Mouse (Mus musculus) embryonic facial prominence, embryonic 13.5 days (tissue): Measurements from ENCODE around the gene Fbxo9. TPM values are rescaled to one million over a fixed set of nuclear protein-coding genes. Genes with fewer than 3 reads are reported as not detected.

Source experiments
- ATAC-seq: fragments of 200-750 bp; cut with Nextera tagmentation; 2 replicates; pipeline ENCODE4 v1.8.0; 2017; ENCODE audit warnings: low read depth; ENCODE audit not compliant: insufficient number of reproducible peaks, insufficient read depth, low FRiP score, low TSS enrichment
- H3K27ac ChIP-seq: fragments of 300-500 bp; sonication (generic); 2 replicates; pipeline ENCODE4 v1.5.1; 2015; ENCODE audit warnings: moderate library complexity, mild to moderate bottlenecking, inconsistent platforms
- H3K27me3 ChIP-seq: fragments of 300-500 bp; sonication (generic); 2 replicates; pipeline ENCODE4 v1.6.1; 2015; ENCODE audit warnings: mild to moderate bottlenecking, inconsistent platforms
- H3K36me3 ChIP-seq: fragments of 300-500 bp; sonication (generic); 2 replicates; pipeline ENCODE4 v1.6.1; 2015; ENCODE audit warnings: mild to moderate bottlenecking, inconsistent platforms
- H3K4me1 ChIP-seq: fragments of 300-500 bp; sonication (generic); 2 replicates; pipeline ENCODE4 v1.6.1; 2015; ENCODE audit warnings: inconsistent platforms
- H3K4me2 ChIP-seq: fragments of 300-500 bp; sonication (generic); 2 replicates; pipeline ENCODE4 v1.6.1; 2015; ENCODE audit warnings: moderate library complexity, mild to moderate bottlenecking, inconsistent platforms
- H3K4me3 ChIP-seq: fragments of 300-500 bp; sonication (generic); 2 replicates; pipeline ENCODE4 v1.5.1; 2015; ENCODE audit warnings: mild to moderate bottlenecking, inconsistent platforms
- H3K9ac ChIP-seq: fragments of 300-500 bp; sonication (generic); 2 replicates; pipeline ENCODE4 v1.6.1; 2015; ENCODE audit warnings: mild to moderate bottlenecking, inconsistent platforms
- H3K9me3 ChIP-seq: fragments of 300-500 bp; sonication (generic); 2 replicates; pipeline ENCODE4 v1.6.1; 2016; ENCODE audit warnings: inconsistent platforms
- WGBS: fragments of 180-500 bp; shearing (Covaris S2); methylation state at CpG from one replicate; pipeline ENCODE4 v1.1.7; 2015; ENCODE audit warnings: mixed read lengths; 5-methylcytosine and 5-hydroxymethylcytosine counted together
- polyA plus RNA-seq: library from polyadenylated mRNA; unstranded; fragments of >200 nt; fragmentation: Nextera tagmentation; extraction: Ambion mirVana; gene quantifications from 2 replicates; pipeline ENCODE4 v1.2.1, GENCODE M21; 2015

Gene Fbxo9
- polyA plus RNA-seq, 1 experiment from 2014 or later, result 36.0 TPM

GRCm38 (mm10) chr9:78124297-78124696, 15.4 kb upstream of the Fbxo9 start:
- 84% methylated on average over 6 of the region's 6 CpGs for WGBS

DNA sequence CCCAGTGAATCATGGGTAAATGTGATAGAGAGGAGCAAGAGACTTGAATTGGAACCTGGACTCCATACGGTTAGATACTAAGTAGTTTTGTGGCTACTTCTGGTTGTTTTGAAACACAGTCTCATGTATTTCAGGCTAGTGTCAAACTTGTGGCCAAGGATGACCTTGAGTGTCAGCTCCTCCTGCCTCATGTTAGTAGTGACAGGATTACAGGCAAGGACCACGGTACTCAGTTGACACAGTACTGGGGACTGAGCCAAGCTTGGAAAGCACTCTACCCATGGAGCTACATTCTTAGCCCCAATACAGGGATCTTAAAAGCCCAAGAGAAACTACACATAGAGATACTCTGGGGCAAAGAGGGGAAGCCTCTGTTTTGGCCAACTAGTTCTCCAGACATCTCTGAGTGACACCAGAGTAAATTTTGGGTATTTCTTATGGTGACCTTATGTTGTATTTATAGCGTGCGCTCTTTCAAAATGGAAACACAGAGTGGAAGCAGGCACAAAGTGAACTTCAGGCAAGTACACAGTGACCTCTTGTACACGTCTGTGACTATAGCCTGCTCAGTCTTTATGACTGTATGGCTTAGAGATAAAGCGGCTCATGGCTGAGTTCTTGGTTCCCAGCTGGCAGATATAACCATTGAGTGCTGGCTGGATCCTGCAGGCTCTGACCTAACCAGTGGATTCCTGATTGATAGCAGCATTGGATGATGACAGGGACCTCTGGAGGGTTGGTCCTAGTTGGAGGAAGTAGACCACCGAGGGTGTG, 14.3 kb upstream of the Fbxo9 start:
- Histone ChIP-seq H3K4me3 (no peak overlapping the region), H3K27ac (no peak overlapping the region), H3K9ac (no peak overlapping the region), H3K4me2 (no peak overlapping the region), H3K27me3 (no peaks in the 10 kb centered on the region), H3K36me3 (peaks cover 23% of the 10 kb centered on the region), H3K4me1 (0 out of 2 replicates have a peak, but pooled peaks cover 5% of the 10 kb centered on the region), H3K9me3 (no peaks in the 10 kb centered on the region)
- ATAC-seq, result no peak
- WGBS, result 91% methylated on average over 7 of the region's 7 CpGs

More at GRCm38 (mm10) chr9:78124297-78124696, 15.4 kb upstream of the Fbxo9 start:
- Histone ChIP-seq H3K9me3 (no peaks in the 10 kb centered on the region), H3K4me2 (no peak overlapping the region), H3K36me3 (peaks cover 15% of the 10 kb centered on the region), H3K4me3 (no peak overlapping the region), H3K9ac (no peak overlapping the region), H3K4me1 (0 out of 2 replicates have a peak, but pooled peaks cover 5% of the 10 kb centered on the region), H3K27ac (no peak overlapping the region), H3K27me3 (no peaks in the 10 kb centered on the region)
- no peak for ATAC-seq

- no peak overlapping the region for H3K27ac ChIP-seq
- no peak overlapping the region for H3K4me2 ChIP-seq
- no peak overlapping the region for H3K9ac ChIP-seq
- no peaks in the 10 kb centered on the region for H3K9me3 ChIP-seq
- ATAC-seq, result no peak
- no peaks in the 10 kb centered on the region for H3K27me3 ChIP-seq
- 89% methylated on average over 6 of the region's 6 CpGs for WGBS
- H3K4me1 ChIP-seq, result 0 out of 2 replicates have a peak, but pooled peaks cover 5% of the 10 kb centered on the region
- H3K4me3 ChIP-seq, result no peak overlapping the region
- H3K36me3 ChIP-seq, result peaks cover 29% of the 10 kb centered on the region
Measured at GRCm38 (mm10) chr9:78121985-78122384, 13.1 kb upstream of the Fbxo9 start.

DNA sequence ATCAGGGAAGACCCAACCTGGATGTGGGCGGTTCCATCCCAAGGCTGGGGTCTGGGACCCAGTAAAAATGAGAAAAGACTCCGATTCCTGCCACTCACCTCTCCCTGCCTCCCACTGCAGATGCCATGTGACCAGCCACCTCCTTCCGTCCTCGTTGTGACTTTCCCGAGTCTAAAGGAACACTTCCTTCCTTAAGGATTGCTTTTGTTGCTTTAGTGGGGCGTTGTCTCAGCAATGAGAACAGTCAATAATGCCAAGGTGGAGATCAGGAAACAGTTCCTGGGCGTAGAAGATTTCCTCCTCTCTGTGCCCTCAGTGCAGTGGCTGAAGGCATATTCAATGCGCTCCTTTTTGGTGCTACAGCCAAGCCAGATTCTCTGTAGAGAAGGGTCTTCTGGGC, 12.5 kb upstream of the Fbxo9 start:
- 84% methylated on average over 8 of the region's 8 CpGs for WGBS
- no peak for ATAC-seq
- 0 out of 2 replicates have a peak, but pooled peaks cover 5% of the 10 kb centered on the region for H3K4me1 ChIP-seq
- peaks cover 34% of the 10 kb centered on the region for H3K36me3 ChIP-seq
- no peak overlapping the region for H3K27ac ChIP-seq
- H3K9ac ChIP-seq, result no peak overlapping the region
- H3K4me2 ChIP-seq, result no peak overlapping the region
- H3K27me3 ChIP-seq, result no peaks in the 10 kb centered on the region
- no peak overlapping the region for H3K4me3 ChIP-seq
- no peaks in the 10 kb centered on the region for H3K9me3 ChIP-seq

GRCm38 (mm10) chr9:78117690-78118089, 8.8 kb upstream of the Fbxo9 start:
- H3K4me2 ChIP-seq, result no peak overlapping the region
- WGBS, result 94% methylated on average over 2 of the region's 2 CpGs
- H3K36me3 ChIP-seq, result peaks cover 24% of the 10 kb centered on the region
- no peaks in the 10 kb centered on the region for H3K9me3 ChIP-seq
- no peak overlapping the region for H3K27ac ChIP-seq
- H3K9ac ChIP-seq, result no peak overlapping the region
- peaks cover 23% of the 10 kb centered on the region for H3K4me1 ChIP-seq
- no peak for ATAC-seq
- H3K4me3 ChIP-seq, result no peak overlapping the region
- no peaks in the 10 kb centered on the region for H3K27me3 ChIP-seq

- no peak for ATAC-seq
- H3K4me2 ChIP-seq, result no peak overlapping the region
- H3K36me3 ChIP-seq, result peaks cover 20% of the 10 kb centered on the region
- no peaks in the 10 kb centered on the region for H3K27me3 ChIP-seq
- no peak overlapping the region for H3K27ac ChIP-seq
- no peaks in the 10 kb centered on the region for H3K9me3 ChIP-seq
- H3K4me3 ChIP-seq, result no peak overlapping the region
- WGBS, result 91% methylated on average over 9 of the region's 9 CpGs
- H3K9ac ChIP-seq, result no peak overlapping the region
- H3K4me1 ChIP-seq, result peaks cover 24% of the 10 kb centered on the region
Measured at GRCm38 (mm10) chr9:78115746-78116145, 6.9 kb upstream of the Fbxo9 start.

- Histone ChIP-seq H3K4me2 (peak overlapping the region; percentile 71), H3K4me1 (peaks cover 31% of the 10 kb centered on the region), H3K36me3 (peaks cover 14% of the 10 kb centered on the region), H3K4me3 (peak overlapping the region; percentile 88), H3K27me3 (no peaks in the 10 kb centered on the region), H3K27ac (peak overlapping the region; percentile 97), H3K9me3 (no peaks in the 10 kb centered on the region), H3K9ac (peak overlapping the region; percentile 98)
- 0 out of 2 replicates have a peak, but pooled peaks have one; percentile 4 for ATAC-seq
- WGBS, result under 1% methylated on average over 14 of the region's 14 CpGs
Measured at GRCm38 (mm10) chr9:78113538-78113885, 4.6 kb upstream of the Fbxo9 start.

DNA sequence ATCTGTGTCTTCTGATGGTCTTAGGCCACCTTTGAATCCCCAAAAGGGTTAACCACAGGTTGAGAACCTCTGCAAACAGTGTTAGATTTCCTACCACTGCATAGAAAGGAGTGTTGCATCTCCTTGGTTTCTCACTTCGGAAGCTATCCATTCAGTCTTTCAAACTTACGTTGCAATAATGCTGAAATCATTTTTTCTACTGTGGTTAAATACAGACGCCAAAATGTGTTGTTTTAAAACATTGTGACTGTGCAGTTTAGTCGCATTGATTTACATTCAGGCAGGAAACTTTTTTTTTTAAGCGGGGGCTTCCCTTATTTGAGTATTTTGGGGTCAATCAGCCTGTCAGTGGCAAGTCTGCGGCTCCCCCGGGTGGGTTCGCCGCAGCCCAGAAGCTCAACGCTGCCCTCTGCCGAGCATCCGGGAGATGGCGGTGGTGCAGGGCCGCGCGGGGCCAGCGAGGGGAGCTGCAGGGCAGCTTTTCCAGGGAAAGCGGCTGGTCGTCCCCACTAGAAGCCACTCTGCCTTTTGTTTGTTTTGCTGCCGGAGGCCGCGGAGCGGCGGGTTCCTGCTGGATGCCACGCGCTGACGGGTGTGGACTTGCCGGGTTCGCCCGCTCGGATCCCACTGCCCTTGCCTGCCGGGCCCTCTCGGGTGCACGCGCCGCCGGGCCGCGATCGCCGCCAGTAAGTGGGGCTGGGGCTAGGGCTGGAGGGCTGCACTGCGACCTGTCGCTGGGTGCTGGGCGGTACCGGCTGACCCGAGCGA, 4.1 kb upstream of the Fbxo9 start:
- peak; percentile 80 for ATAC-seq
- H3K27ac ChIP-seq, result peak overlapping the region; percentile 97
- WGBS, result 2% methylated on average over 47 of the region's 47 CpGs

GRCm38 (mm10) chr9:78111456-78111855, 2.6 kb upstream of the Fbxo9 start:
- Histone ChIP-seq H3K4me1 (peaks cover 40% of the 10 kb centered on the region), H3K27ac (no peak overlapping the region), H3K36me3 (peaks cover 3% of the 10 kb centered on the region), H3K27me3 (no peaks in the 10 kb centered on the region), H3K4me2 (no peak overlapping the region), H3K9ac (no peak overlapping the region), H3K4me3 (no peak overlapping the region), H3K9me3 (no peaks in the 10 kb centered on the region)
- WGBS, result 85% methylated on average over 2 of the region's 2 CpGs
- ATAC-seq, result no peak

More for the DNA sequence above, 4.1 kb upstream of the Fbxo9 start:
- peak overlapping the region; percentile 88 for H3K4me3 ChIP-seq
- H3K4me2 ChIP-seq, result peak overlapping the region; percentile 71
- no peaks in the 10 kb centered on the region for H3K27me3 ChIP-seq
- peaks cover 10% of the 10 kb centered on the region for H3K36me3 ChIP-seq
- H3K4me1 ChIP-seq, result peaks cover 31% of the 10 kb centered on the region
- H3K9ac ChIP-seq, result peak overlapping the region; percentile 98
- H3K9me3 ChIP-seq, result no peaks in the 10 kb centered on the region

DNA sequence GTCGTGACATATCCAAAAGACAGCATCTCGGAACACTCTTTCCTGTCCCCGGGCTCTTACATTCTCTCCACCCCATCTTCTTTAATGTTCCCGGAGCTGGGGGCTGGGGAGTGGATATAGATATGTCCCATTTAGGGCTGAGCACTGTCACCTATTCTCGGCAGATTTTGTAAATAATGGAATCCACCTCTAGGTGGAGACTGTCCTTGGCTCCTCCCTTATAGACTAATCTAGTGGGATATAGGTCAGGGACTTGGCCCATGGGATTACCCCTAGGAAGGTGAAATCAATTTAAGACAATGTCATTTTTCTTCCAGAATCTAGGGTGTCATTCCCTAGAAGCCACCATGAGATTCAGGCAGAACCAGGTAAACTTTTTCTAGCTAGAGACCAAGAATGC, 791 bp upstream of the Fbxo9 start:
- Histone ChIP-seq H3K4me2 (peak overlapping the region; percentile 89), H3K27ac (no peak overlapping the region), H3K9me3 (no peaks in the 10 kb centered on the region), H3K27me3 (no peaks in the 10 kb centered on the region), H3K4me1 (peaks cover 33% of the 10 kb centered on the region), H3K4me3 (peak overlapping the region; percentile 91), H3K36me3 (0 out of 2 replicates have a peak, but pooled peaks cover 2% of the 10 kb centered on the region), H3K9ac (peak overlapping the region; percentile 69; the same call in 1 of the 2 replicates)
- ATAC-seq, result no peak
- 37% methylated on average over 5 of the region's 5 CpGs for WGBS

GRCm38 (mm10) chr9:78107912-78108795, 711 bp downstream of the Fbxo9 start:
- Histone ChIP-seq H3K9me3 (no peaks in the 10 kb centered on the region), H3K27ac (peak overlapping the region; percentile 95), H3K27me3 (no peaks in the 10 kb centered on the region), H3K4me2 (peak overlapping the region; percentile 89), H3K9ac (peak overlapping the region; percentile 93), H3K4me1 (peaks cover 25% of the 10 kb centered on the region), H3K4me3 (peak overlapping the region; percentile 91), H3K36me3 (peaks cover 7% of the 10 kb centered on the region; the same call in 1 of the 2 replicates)
- under 1% methylated on average over 88 of the region's 88 CpGs for WGBS
- ATAC-seq, result peak; percentile 79
